Mouse (Mus musculus) erythroblast, adult 5-6 weeks (primary cell): ENCODE measurements at regions not wholly inside any gene's neighbourhood (a gene's known extent, or its start where the extent isn't known, plus 50 kb on each side); places are given as distances from the start of the nearest gene placed in this dataset.

Experiments
- ATAC-seq: replicated peaks from 2 replicates; pipeline ENCODE4 v1.8.0; 2016; ENCODE audit warnings: moderate number of reproducible peaks, mild to moderate bottlenecking, moderate TSS enrichment, inconsistent platforms; ENCODE audit not compliant: poor library complexity, low FRiP score, severe bottlenecking

DNA sequence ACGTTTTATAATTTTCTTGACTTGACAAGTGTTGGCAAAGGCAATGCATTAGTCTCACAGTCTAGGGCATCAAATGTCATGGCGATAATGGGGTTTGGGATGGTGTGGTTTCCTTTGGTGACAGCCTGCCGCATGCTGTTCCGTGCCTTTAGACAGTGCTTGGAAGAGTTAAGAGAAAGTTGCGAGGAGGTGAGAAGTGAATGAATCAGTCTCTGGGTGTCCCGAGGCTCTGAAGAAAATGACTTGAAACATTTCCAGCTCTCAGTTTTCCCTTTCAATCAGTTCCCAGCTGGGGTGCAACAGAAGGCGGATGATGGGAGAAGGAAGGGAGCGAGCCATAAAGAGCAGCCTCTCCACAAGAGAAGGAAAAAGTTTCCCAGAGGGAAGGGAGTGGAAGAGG, 211.0 kb upstream of the Pdcd1 start:
- no peak for ATAC-seq

GRCm38 (mm10) chr1:94235426-94235825, 183.1 kb upstream of the Pdcd1 start:
- no peak for ATAC-seq

- no peak for ATAC-seq
Observed at GRCm38 (mm10) chr1:94221006-94221405, 168.7 kb upstream of the Pdcd1 start.

- ATAC-seq, result no peak
Observed at GRCm38 (mm10) chr1:94217407-94217806, 165.1 kb upstream of the Pdcd1 start.

DNA sequence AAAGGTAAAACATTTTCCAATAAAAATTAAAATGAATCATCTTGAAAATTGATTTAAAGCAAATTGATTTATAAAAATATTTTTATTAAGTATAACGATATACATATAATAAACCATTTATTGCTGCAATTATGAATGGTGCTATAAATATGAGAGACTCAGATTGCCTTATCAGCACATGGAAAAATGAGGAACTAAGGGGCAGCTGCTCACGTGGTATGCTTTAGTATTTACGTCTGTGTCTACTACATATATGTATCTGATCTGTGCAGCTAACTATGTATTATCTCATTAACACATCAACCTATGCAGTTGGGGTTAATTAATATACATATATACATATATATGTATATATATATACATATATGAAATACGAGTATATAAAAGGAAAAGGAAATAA, 156.6 kb upstream of the Pdcd1 start:
- no peak for ATAC-seq

DNA sequence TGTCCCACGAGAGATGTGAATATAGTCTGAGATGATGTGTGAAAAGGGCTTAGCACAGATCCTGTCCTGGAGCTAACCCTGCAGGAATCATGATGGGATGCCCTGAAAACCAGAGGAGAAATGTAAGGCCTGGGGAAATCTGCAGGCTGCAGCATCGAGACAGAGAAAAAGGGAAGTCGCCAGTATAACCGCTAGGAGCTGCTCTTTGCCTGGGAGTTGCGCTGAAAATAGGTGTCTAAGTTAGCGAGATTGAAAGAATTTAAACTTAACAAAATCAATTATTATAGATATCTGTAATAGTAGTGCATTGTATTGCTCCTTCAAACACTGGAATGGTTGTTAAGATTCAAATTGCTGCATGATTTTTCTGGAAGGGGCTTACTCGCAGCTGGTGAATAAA, 155.5 kb upstream of the Pdcd1 start:
- ATAC-seq, result no peak

DNA sequence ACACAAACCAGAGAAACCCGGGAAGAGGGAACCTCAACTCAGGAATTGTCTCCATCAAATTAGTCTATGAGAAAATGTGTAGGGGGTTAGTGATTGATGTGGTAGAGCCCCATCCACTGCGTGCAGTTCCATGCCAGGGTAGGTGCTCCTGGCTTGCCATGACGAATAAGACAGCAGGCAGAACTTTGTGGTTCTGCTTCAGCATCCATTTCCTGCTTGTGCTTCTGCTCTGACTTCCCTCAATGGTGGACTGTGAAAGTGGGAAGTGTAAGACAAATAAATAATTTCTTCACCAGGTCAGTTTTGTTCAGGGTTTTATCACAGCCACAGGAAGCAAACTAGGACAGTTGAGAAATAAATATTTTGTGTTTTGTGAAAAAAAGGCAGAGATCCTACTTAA, 150.9 kb upstream of the Pdcd1 start:
- ATAC-seq, result no peak

DNA sequence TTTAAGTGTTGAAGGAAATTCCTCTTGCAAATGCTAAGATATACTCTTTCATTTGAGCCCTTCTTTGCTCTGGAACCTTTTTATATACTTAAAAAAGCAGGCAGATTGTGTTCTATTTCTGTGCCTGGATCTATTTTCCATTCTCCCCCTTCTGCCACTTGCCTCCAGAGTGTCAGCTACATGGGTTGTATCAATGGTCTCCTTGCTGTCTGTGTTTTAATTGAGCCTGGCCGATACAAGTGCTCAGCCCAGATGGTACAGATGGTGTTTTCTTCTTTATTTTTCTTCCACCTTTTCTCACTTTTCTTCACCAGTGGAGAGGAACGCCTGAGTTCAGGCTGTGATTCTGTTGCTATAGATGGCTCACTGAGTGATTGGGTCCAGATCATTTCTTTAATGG, 131.5 kb upstream of the Pdcd1 start:
- ATAC-seq, result no peak

- ATAC-seq, result no peak
Observed at GRCm38 (mm10) chr1:94149958-94150357, 97.6 kb upstream of the Pdcd1 start.

DNA sequence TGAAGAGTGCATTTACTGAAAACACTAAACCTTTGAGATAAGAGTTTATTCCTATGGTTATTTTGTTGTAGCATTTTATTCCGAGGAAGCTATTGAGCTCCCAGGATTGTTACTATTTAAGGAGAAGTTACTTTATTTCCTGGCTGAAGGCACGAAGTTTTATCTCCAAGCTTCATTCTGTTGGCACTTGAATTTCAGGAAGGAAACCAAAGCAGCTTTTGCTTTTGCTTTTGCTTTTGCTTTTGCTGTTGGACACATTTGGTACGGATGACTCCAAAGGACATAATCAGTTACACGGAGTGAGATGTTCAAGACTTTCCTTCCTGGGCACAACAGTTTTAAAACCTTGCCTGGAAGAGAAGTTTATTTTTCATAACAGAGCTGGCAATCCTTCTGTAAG, 94.7 kb upstream of the Pdcd1 start:
- ATAC-seq, result no peak

- no peak for ATAC-seq
Observed at GRCm38 (mm10) chr1:94140518-94140917, 88.2 kb upstream of the Pdcd1 start.

- no peak for ATAC-seq
Observed at GRCm38 (mm10) chr1:94139445-94140062, 87.2 kb upstream of the Pdcd1 start.

DNA sequence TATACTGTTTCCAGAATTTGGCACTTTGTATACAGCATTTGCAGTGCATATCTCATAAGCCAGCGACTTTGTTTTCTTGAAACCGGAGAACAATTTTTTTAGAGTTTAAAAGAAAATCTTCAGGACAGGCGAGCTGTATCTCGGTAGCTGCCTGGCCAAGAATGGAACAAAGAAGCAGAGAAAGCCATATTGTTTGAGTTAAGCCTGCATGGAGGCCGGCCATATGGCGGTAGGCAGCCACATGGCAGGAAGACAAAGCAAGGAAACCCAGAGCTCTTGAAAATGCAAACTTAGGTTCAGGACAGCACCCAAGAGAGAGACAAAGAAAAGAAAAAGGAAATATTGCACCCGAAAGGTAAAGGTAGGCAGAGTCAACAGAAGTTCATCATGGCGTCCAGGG, 84.4 kb upstream of the Pdcd1 start:
- ATAC-seq, result no peak
